In genomic region chr10:95784837-95785236, GRCm38 (mm10) we compare ENCODE assay signal across 42 mouse cellular contexts. TPM values are rescaled to one million over a fixed set of nuclear protein-coding genes. Genes with fewer than 3 reads are reported as not detected.
DNase-seq lines count a peak whose midpoint lies in the region; ATAC-seq lines count a peak whose summit lies in the region.
"Had no signal": no experiment of that assay in that cellular context is flagged by ENCODE, and none has a peak within 500 bp of the region (broad histone marks: within the 10 kb centered on the region; RNA-seq: fewer than 3 reads in every experiment).

No protein-coding gene starts in this region.

- H3K4me3 ChIP-seq in lung, embryonic 16.5 days (ENCODE audit: low read length): no peak overlapping the region
- H3K4me3 ChIP-seq: embryonic facial prominence, embryonic 13.5 days; forebrain, embryonic 10.5 days; forebrain, embryonic 15.5 days; layer of hippocampus, adult 2 months; left cerebral cortex, adult 2 months; liver, embryonic 15.5 days; megakaryocyte, embryonic 14.5 days; midbrain, embryonic 12.5 days; myocyte; neural tube, embryonic 12.5 days had no signal

- no peaks in the 10 kb centered on the region for H3K27me3 ChIP-seq in lung, embryonic 16.5 days (ENCODE audit: control insufficient read depth, insufficient read depth, low read depth, low read length)
- H3K27me3 ChIP-seq: embryonic facial prominence, embryonic 13.5 days; forebrain, embryonic 15.5 days; liver, embryonic 15.5 days; midbrain, embryonic 12.5 days; neural tube, embryonic 12.5 days had no signal

- H3K27ac ChIP-seq in lung, embryonic 16.5 days (ENCODE audit: low read length): no peak overlapping the region
- H3K27ac ChIP-seq: embryonic facial prominence, embryonic 13.5 days; forebrain, embryonic 10.5 days; forebrain, embryonic 15.5 days; layer of hippocampus, adult 2 months; left cerebral cortex, adult 2 months; liver, embryonic 15.5 days; midbrain, embryonic 12.5 days; neural tube, embryonic 12.5 days had no signal

- peaks cover 4% of the 10 kb centered on the region for H3K4me1 ChIP-seq in lung, embryonic 16.5 days (replicated peaks; ENCODE audit: control insufficient read depth, insufficient read depth, low read length)
- H3K4me1 ChIP-seq: forebrain, embryonic 15.5 days; midbrain, embryonic 12.5 days; neural tube, embryonic 12.5 days had no signal

- H3K9ac ChIP-seq in lung, embryonic 16.5 days (ENCODE audit: low read length): no peak overlapping the region
- H3K9ac ChIP-seq: embryonic facial prominence, embryonic 13.5 days; forebrain, embryonic 15.5 days; liver, embryonic 15.5 days; midbrain, embryonic 12.5 days; neural tube, embryonic 12.5 days had no signal

- WGBS in lung, embryonic 16.5 days: 28% methylated on average over 7 of the region's 7 CpGs

- peak; percentile 57; the same call in 1 of the 2 replicates for ATAC-seq in lung, embryonic 16.5 days (ENCODE audit: low read depth)
- ATAC-seq: activated CD4-positive, CD25-positive, alpha-beta regulatory T cell, adult 4 months; forebrain, embryonic 15.5 days; hindbrain, embryonic 16.5 days had no signal

- no peaks in the 10 kb centered on the region for H3K9me3 ChIP-seq in lung, embryonic 16.5 days (ENCODE audit: control insufficient read depth, low read length)
- H3K9me3 ChIP-seq: embryonic facial prominence, embryonic 13.5 days; forebrain, embryonic 10.5 days; forebrain, embryonic 15.5 days; liver, embryonic 15.5 days; midbrain, embryonic 12.5 days; neural tube, embryonic 12.5 days had no signal

- DNase-seq in gastrocnemius, adult 8-10 months (ENCODE audit: low spot score in 2 of 2): peak; percentile 19 to 26
- DNase-seq in gastrocnemius, postnatal 10 days: no peak
- no peak for DNase-seq in lung, adult 18-20 months
- DNase-seq in forelimb bud, embryonic 11.5 days (ENCODE audit: low read depth, low spot score): peak; percentile 54
- peak; percentile 52 for DNase-seq in skeletal muscle tissue, adult 2 months (ENCODE audit: low read depth, low spot score)
- no peak for DNase-seq in thymus, postnatal 4 days
- DNase-seq: adrenal gland, adult 2 months; adrenal gland, postnatal 36 days; cerebellum, adult 18-20 months; cerebellum, postnatal 10 days; heart, postnatal 14 days; kidney, adult 2 months; kidney, postnatal 36 days; liver; right cerebral cortex, postnatal 25 days; spleen, adult 18-20 months; thymus, adult 18-20 months; thymus, postnatal 36 days had no signal

- H3K4me2 ChIP-seq in lung, embryonic 16.5 days (ENCODE audit: low read depth, low read length): 0 out of 2 replicates have a peak overlapping the region, but pooled peaks have one; percentile 2
- H3K4me2 ChIP-seq: embryonic facial prominence, embryonic 13.5 days; forebrain, embryonic 15.5 days; liver, embryonic 15.5 days; midbrain, embryonic 12.5 days; neural tube, embryonic 12.5 days had no signal

- no peaks in the 10 kb centered on the region for H3K36me3 ChIP-seq in lung, embryonic 16.5 days (ENCODE audit: control insufficient read depth, insufficient read depth, low read length)
- H3K36me3 ChIP-seq: embryonic facial prominence, embryonic 13.5 days; forebrain, embryonic 10.5 days; forebrain, embryonic 15.5 days; liver, embryonic 15.5 days; midbrain, embryonic 12.5 days; neural tube, embryonic 12.5 days had no signal

RNA-seq across cellular contexts. Expression of gene Gm33543, which starts 57.9 kb away (rescaled TPM):
- total RNA-seq in gastrocnemius, adult 8-10 months (2022): 1 to 10 TPM in 2 of 4 experiments, under 1 TPM in 2; 0.32 to 2.0 (median 1.4) TPM
- total RNA-seq in gastrocnemius, postnatal 10 days (2021): under 1 TPM; 0.18 to 0.49 TPM
- not detected in 2 replicates for polyA plus RNA-seq in lung, embryonic 16.5 days (2015; fragmentation: Nextera tagmentation; extraction: Ambion mirVana)
- total RNA-seq: adrenal gland, adult 2 months; adrenal gland, postnatal 36 days; common myeloid progenitor, adult 5-6 weeks; ES-E14; gastrocnemius, postnatal 4 days; layer of hippocampus, adult 2 months; layer of hippocampus, postnatal 14 days; left cerebral cortex, adult 2 months; left cerebral cortex, postnatal 25 days; midbrain, postnatal 0 days had no signal
- polyA plus RNA-seq: activated CD4-positive, CD25-positive, alpha-beta regulatory T cell, adult 4 months; adrenal gland, adult 2 months; brain, embryonic 14.5 days; embryonic facial prominence, embryonic 13.5 days; forebrain, embryonic 10.5 days; forebrain, embryonic 15.5 days; heart, embryonic 14.5 days; hindbrain, embryonic 11.5 days; hindbrain, embryonic 16.5 days; intestine, embryonic 14.5 days; midbrain, embryonic 12.5 days; myocyte; neural tube, embryonic 12.5 days; stomach, embryonic 16.5 days had no signal

Comparison
In these comparisons a context has a peak if more than half of its experiments do, and no peak if none do; other contexts are left out.
1. DNase-seq: peak in gastrocnemius, adult 8-10 months (2 of 2), forelimb bud, embryonic 11.5 days (single experiment) and skeletal muscle tissue, adult 2 months (single experiment); none in gastrocnemius, postnatal 10 days (single experiment), lung, adult 18-20 months (0 of 2) and thymus, postnatal 4 days (single experiment).